Mouse (Mus musculus) cortical plate, adult 2 months (tissue): Measurements from ENCODE around the gene Phldb3.

Source experiments
- CTCF ChIP-seq: fragments of 200-500 bp; IDR thresholded peaks from 2 replicates; pipeline ENCODE4 v1.5.1; 2011; ENCODE audit warnings: mild to moderate bottlenecking, control low read depth, low read length; ENCODE audit not compliant: insufficient read depth; ENCODE audit errors: extremely low read depth
- POLR2A ChIP-seq: fragments of 200-500 bp; IDR thresholded peaks from 2 replicates; pipeline ENCODE4 v1.6.1; 2011; ENCODE audit warnings: mild to moderate bottlenecking, low read length, control low read depth; ENCODE audit not compliant: insufficient read depth; ENCODE audit errors: extremely low read depth

GRCm38 (mm10) chr7:24606046-24606445 lies 4.5 kb upstream of the Phldb3 start:
- TF ChIP-seq POLR2A = no peak
- TF ChIP-seq CTCF = no peak
